Mouse (Mus musculus) embryonic facial prominence, embryonic 15.5 days (tissue): ENCODE data around the gene Tradd. TPM values are rescaled to one million over a fixed set of nuclear protein-coding genes. Genes with fewer than 3 reads are reported as not detected.
A peak's percentile ranks its signal among the peaks of the same experiment; 100 is the strongest.

ENCODE experiments used
- ATAC-seq: fragments of 200-750 bp; cut with Nextera tagmentation; 2 replicates; pipeline ENCODE4 v1.8.0; 2017; ENCODE audit warnings: low read depth, moderate TSS enrichment; ENCODE audit not compliant: insufficient number of reproducible peaks, low FRiP score, low TSS enrichment
- H3K27ac ChIP-seq: fragments of 300-500 bp; sonication (generic); replicated peaks from 2 replicates; pipeline ENCODE4 v1.5.1; 2015; ENCODE audit warnings: mild to moderate bottlenecking, inconsistent platforms
- H3K27me3 ChIP-seq: fragments of 300-500 bp; sonication (generic); 2 replicates; pipeline ENCODE4 v1.6.1; 2015; ENCODE audit warnings: inconsistent platforms
- H3K36me3 ChIP-seq: fragments of 300-500 bp; sonication (generic); 2 replicates; pipeline ENCODE4 v1.6.1; 2015; ENCODE audit warnings: mild to moderate bottlenecking, inconsistent platforms
- H3K4me1 ChIP-seq: fragments of 300-500 bp; sonication (generic); 2 replicates; pipeline ENCODE4 v1.6.1; 2015; ENCODE audit warnings: inconsistent platforms
- H3K4me2 ChIP-seq: fragments of 300-500 bp; sonication (generic); replicated peaks from 2 replicates; pipeline ENCODE4 v1.6.1; 2015; ENCODE audit warnings: mild to moderate bottlenecking, inconsistent platforms
- H3K4me3 ChIP-seq: fragments of 300-500 bp; sonication (generic); replicated peaks from 2 replicates; pipeline ENCODE4 v1.5.1; 2015; ENCODE audit warnings: mild to moderate bottlenecking, inconsistent platforms
- H3K9ac ChIP-seq: fragments of 300-500 bp; sonication (generic); 2 replicates; pipeline ENCODE4 v1.6.1; 2015; ENCODE audit warnings: inconsistent platforms
- H3K9me3 ChIP-seq: fragments of 300-500 bp; sonication (generic); replicated peaks from 2 replicates; pipeline ENCODE4 v1.6.1; 2016; ENCODE audit warnings: inconsistent platforms
- WGBS: fragments of 180-500 bp; shearing (Covaris S2); methylation state at CpG from one replicate; pipeline ENCODE4 v1.1.7; 2015; 5-methylcytosine and 5-hydroxymethylcytosine counted together
- polyA plus RNA-seq: library from polyadenylated mRNA; unstranded; fragments of >200 nt; fragmentation: Nextera tagmentation; extraction: Ambion mirVana; gene quantifications from 2 replicates; pipeline ENCODE4 v1.2.1, GENCODE M21; 2015

Tradd gene
- polyA plus RNA-seq, 1 experiment from 2014 or later = 27.4 TPM

DNA sequence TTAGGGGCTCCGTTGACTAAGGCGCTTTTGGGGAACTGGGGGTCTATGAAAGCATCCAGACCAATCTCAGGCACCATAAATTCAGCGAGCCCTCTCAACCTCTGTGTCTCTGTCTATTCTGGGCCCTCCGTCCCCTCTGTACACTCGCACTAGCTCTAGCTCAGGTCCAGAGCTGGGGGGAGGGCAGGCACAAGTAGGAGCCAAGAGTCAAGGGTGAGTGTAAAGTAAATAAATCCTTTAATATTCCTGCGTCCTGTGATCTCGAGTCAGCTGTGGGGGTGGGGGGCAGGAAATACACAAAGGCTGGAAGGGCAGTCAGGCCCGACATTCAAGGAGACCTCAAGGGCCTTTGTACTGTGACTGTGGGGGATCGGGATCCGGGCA is 4.7 kb upstream of the Tradd start:
- peaks cover 82% of the 10 kb centered on the region for H3K27me3 ChIP-seq
- peak overlapping the region; percentile 90 for H3K4me2 ChIP-seq
- peaks cover 41% of the 10 kb centered on the region for H3K4me1 ChIP-seq
- no peak for ATAC-seq
- peak overlapping the region; percentile 47 for H3K4me3 ChIP-seq
- H3K9ac ChIP-seq = no peak overlapping the region; the same call in 1 of the 2 replicates
- 4% methylated on average over 10 of the region's 10 CpGs for WGBS
- no peaks in the 10 kb centered on the region for H3K9me3 ChIP-seq
- H3K27ac ChIP-seq = no peak overlapping the region
- no peaks in the 10 kb centered on the region for H3K36me3 ChIP-seq

DNA sequence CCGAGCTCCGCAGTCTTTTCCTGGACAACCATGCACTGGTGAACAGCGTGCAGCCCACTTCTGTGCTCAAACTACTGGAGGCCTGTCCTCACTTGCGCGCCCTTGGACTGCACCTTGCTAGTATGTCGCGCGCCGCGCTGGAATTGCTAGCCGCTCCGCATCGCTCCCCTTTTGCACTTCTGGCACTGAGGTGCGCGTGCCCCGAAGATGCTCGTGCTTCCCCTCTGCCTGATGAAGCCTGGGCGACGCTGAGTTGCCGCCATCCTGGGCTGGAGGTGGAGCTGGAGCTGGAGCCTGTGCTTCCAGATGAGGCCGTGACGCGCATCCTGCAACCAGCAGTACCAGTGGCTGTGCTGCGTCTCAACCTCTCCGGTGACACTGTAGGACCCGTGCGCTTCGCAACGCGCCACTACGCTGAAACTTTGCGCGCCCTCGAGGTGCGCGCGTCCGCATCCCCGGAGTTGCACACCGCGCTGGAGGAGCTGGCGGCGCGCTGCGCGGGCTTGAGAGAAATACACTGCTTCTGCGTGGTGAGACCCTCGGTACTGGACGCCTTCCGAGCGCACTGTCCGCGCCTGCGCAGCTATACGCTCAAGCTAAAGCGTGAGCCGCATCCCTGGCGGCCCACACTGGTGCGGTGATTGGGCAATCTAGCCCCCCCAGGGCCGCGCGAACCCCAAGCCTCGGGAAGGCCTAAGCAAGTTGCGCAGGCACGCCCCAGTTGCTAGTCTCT is 4.1 kb upstream of the Tradd start:
- H3K27ac ChIP-seq = no peak overlapping the region
- H3K4me2 ChIP-seq = peak overlapping the region; percentile 90
- H3K4me1 ChIP-seq = peaks cover 45% of the 10 kb centered on the region
- H3K9me3 ChIP-seq = no peaks in the 10 kb centered on the region
- no peak overlapping the region; the same call in 1 of the 2 replicates for H3K9ac ChIP-seq
- H3K27me3 ChIP-seq = peaks cover 82% of the 10 kb centered on the region
- peak overlapping the region; percentile 47 for H3K4me3 ChIP-seq
- ATAC-seq = peak; percentile 41
- H3K36me3 ChIP-seq = no peaks in the 10 kb centered on the region
- WGBS = 2% methylated on average over 65 of the region's 65 CpGs

DNA sequence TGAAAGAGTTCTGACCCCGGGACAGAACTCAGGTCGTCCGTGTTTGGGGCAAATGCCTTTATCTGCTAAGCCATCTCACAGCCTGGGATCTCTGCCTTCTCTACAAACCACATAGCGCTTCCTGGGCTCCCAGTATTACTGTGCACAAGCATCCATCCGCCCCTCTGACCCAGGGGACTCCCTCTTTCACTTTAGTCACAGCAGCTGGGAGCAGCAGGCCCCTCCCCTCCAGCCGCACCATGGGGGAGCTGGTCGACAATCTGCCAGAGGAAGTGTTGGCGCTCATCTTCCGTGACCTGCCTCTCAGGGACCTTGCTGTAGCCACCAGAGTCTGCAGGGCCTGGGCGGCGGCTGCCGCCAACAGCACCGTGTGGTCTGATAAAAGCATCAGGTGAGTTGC is 2.4 kb upstream of the Tradd start:
- peaks cover 45% of the 10 kb centered on the region for H3K4me1 ChIP-seq
- no peaks in the 10 kb centered on the region for H3K9me3 ChIP-seq
- H3K27ac ChIP-seq = no peak overlapping the region
- H3K4me2 ChIP-seq = no peak overlapping the region
- H3K4me3 ChIP-seq = no peak overlapping the region
- ATAC-seq = no peak
- WGBS = 30% methylated on average over 13 of the region's 13 CpGs
- no peak overlapping the region for H3K9ac ChIP-seq
- no peaks in the 10 kb centered on the region for H3K36me3 ChIP-seq
- peaks cover 72% of the 10 kb centered on the region for H3K27me3 ChIP-seq

DNA sequence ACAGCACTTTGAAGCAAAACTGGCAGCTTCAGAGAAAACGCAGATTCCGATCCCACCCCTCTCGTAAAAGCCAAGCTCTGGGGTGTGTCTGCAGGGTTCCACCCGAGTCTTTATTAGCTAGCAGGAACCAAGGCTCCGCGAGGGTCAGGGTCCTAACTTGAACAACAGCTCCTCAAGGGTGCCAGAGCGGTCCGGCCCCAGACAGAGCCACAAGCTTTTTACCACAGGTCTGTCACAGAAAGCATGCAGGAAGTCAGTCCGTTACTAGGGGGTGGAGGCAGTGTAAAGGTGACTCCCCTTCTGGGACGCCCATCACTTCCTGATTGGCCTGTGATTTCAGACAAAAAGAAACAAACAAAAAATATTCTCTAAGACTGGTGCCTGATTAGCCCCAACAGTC is 719 bp upstream of the Tradd start:
- Histone ChIP-seq H3K4me1 (peaks cover 38% of the 10 kb centered on the region), H3K27ac (no peak overlapping the region), H3K9ac (no peak overlapping the region), H3K27me3 (peaks cover 70% of the 10 kb centered on the region), H3K9me3 (no peaks in the 10 kb centered on the region), H3K36me3 (no peaks in the 10 kb centered on the region), H3K4me2 (peak overlapping the region; percentile 90), H3K4me3 (peak overlapping the region; percentile 73)
- ATAC-seq = no peak
- 13% methylated on average over 10 of the region's 10 CpGs for WGBS

DNA sequence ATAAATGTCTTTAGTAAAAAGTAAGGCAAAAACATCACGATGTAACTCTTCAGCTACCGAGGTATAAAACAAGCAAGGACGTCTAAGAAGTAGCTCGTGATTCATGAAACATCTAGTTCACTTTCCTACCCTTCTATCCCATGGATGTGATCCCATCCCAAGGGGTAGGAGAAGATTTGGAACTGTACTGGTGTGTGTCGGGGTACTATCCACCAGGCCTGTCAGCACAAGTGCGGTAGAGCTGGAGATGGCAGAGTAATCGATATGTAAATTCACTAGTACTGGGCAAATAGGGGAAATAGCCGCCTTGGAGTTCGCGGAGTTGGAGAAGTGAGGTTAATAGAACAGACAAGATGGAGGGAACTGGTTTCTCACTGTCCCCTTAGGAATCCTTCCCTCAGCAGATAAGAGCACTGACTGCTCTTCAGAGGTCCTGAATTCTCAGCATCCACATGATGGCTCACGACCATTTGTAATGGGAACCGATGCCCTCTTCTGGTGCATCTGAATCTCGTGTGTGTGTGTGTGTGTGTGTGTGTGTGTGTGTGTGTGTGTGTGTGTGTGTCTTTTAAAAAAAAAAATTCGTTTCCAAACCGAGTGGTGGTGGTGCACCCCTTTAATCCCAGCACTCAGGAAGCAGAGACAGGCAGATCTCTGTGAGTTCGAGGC is 1.0 kb downstream of the Tradd start:
- no peak overlapping the region for H3K9ac ChIP-seq
- peaks cover 38% of the 10 kb centered on the region for H3K4me1 ChIP-seq
- no peak for ATAC-seq
- peak overlapping the region; percentile 90 for H3K4me2 ChIP-seq
- H3K9me3 ChIP-seq = no peaks in the 10 kb centered on the region
- H3K27me3 ChIP-seq = peaks cover 69% of the 10 kb centered on the region
- H3K27ac ChIP-seq = no peak overlapping the region
- peak overlapping the region; percentile 73 for H3K4me3 ChIP-seq
- H3K36me3 ChIP-seq = no peaks in the 10 kb centered on the region
- WGBS = 40% methylated on average over 16 of the region's 16 CpGs

DNA sequence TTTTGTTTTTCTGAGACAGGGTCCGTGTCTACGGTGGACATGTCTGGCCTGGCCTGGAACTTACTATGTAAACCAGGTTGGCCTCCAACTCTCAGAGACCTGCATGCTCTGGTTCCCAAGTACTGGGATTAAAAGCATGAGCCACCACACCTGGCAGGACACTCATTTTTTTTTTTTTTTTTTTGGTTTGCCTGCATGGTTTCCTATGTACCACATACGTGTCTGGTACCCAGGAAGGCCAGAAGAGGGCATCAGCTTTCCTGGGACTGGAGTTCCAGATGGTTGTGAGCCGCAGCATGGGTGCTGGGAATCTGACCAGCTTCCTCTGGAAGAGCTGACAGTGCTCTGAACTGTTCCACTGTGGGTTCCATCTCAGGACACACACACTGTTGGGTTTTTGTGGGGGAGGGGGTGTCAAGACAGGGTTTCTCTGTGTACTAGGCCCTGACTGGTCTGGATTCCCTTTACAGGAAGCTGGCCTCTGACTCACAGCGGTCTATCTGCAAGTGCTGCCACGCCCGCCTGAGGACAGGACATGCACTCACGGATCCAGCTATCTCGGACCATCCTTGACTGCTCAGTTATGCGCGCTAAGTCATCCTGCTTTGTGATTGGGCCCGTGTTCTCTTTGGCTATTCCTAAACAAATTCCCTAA is 3.0 kb downstream of the Tradd start:
- H3K4me3 ChIP-seq = no peak overlapping the region
- H3K9ac ChIP-seq = no peak overlapping the region
- peaks cover 57% of the 10 kb centered on the region for H3K27me3 ChIP-seq
- no peak overlapping the region for H3K4me2 ChIP-seq
- no peaks in the 10 kb centered on the region for H3K9me3 ChIP-seq
- H3K4me1 ChIP-seq = peaks cover 33% of the 10 kb centered on the region
- WGBS = 86% methylated on average over 12 of the region's 12 CpGs
- no peak overlapping the region for H3K27ac ChIP-seq
- no peaks in the 10 kb centered on the region for H3K36me3 ChIP-seq
- no peak for ATAC-seq

DNA sequence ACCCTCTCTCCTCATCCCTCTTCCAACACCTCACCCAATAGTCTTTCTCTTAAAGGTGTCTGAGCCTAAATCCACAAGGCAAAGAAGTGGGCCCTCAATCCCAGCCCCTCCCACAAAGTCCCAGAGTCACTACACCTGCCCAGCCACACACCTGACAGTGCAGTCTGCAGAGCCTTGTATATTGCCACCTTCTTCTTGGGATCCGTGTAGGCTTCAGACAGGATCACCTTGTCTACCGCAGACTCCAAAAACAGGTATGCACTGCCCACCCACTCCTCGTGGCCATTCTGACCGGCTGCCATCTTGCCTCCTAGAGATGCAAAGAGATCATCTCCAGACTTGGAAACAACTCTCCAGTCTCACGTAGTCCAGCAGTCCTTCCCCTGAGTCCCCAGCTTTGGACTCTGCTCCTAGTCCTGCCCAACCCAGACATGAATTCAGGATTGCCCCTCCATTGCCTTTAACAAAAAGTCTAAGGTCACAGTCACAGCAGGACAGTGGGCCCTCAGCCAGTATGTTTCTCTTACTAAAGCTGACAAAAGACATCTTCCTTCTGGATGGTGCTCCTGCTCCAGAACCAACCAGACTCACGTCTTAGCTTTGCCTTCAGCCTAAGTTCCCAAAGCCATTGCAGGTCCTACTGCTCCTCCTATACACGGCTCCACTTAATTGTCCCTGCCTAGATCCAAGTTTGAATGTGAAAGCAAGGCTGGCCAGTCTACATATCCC is 3.9 kb downstream of the Tradd start:
- H3K27me3 ChIP-seq = peaks cover 53% of the 10 kb centered on the region
- no peak overlapping the region for H3K27ac ChIP-seq
- H3K4me1 ChIP-seq = peaks cover 35% of the 10 kb centered on the region
- H3K9ac ChIP-seq = no peak overlapping the region
- H3K4me2 ChIP-seq = no peak overlapping the region
- 64% methylated on average over 7 of the region's 7 CpGs for WGBS
- H3K4me3 ChIP-seq = no peak overlapping the region
- H3K9me3 ChIP-seq = no peaks in the 10 kb centered on the region
- H3K36me3 ChIP-seq = no peaks in the 10 kb centered on the region
- no peak for ATAC-seq

DNA sequence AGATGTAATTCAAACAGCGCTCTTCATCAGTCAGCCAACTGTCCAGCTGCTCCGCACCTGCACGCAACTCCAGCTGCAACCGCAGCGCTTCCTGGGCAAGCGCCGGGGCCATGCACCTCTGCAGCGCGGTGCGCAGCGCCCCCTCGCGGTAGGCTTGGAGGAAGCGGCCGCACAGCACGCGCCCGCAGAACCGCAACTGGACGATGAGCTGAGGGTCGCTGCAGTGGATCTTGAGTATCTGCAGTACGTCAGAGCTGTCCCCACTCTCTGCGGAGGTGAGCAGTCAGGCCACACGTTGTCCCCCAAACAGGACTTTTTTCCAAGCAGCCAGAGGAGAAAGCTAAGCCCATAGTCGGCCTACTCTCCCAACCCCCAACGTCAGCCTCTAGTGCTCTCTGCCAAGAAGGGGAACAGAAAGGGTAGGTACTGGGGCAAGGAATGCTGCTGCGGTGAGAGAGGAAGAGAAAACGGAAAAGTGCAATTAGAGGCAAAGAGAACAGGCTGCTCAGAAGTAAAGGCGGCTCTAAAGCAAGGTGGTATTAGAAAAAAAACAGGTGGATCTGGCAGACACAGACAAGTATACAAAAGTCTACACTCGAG is 4.6 kb downstream of the Tradd start:
- H3K9me3 ChIP-seq = no peaks in the 10 kb centered on the region
- ATAC-seq = no peak

DNA sequence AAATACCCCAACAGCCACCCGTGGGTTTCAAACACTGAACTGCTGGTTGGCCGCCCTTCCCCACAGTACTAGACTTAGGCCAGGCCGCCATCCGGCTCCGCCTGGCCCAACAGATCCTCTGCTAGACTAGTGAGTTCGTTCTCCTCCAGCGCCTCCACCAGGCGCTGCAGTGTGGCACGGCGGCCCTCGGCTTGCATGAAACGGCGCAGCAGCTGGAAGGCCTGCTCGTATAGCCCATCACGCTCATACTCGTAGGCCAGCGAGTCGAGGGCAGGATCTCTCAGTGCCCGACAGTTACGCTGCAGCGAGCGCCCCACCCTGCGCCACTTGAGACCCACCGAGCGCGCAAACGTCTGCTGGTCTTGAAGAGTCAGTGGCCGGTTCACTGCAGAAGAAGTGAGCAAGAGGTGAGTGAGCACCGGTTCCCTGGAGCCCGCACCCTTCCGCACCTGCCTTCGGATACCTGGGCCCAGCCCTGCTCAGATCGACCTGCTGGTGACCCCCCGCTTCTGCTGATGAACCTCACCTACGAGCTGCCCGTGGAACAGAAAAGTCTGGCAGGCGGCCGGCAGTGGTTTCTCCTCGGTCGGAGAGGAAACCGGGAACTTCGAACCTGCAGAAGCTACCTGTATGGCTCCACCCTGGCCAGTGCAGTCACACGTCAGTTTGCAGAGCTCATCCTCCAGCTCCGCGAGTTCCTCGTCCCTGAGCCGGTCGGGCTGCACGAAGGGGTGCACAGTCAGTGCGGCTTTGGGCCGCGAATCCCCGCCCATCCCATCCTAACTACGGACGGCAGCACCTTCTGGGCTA is 5.3 kb downstream of the Tradd start:
- H3K27me3 ChIP-seq = peaks cover 51% of the 10 kb centered on the region
- H3K9ac ChIP-seq = no peak overlapping the region
- peak overlapping the region; percentile 68 for H3K4me2 ChIP-seq
- 6% methylated on average over 55 of the region's 55 CpGs for WGBS
- H3K27ac ChIP-seq = no peak overlapping the region
- H3K4me3 ChIP-seq = peak overlapping the region; percentile 40
- ATAC-seq = no peak
- no peaks in the 10 kb centered on the region for H3K9me3 ChIP-seq
- peaks cover 38% of the 10 kb centered on the region for H3K4me1 ChIP-seq
- no peaks in the 10 kb centered on the region for H3K36me3 ChIP-seq

More for the DNA sequence above, 4.6 kb downstream of the Tradd start:
- H3K4me3 ChIP-seq = peak overlapping the region; percentile 40
- 1% methylated on average over 30 of the region's 30 CpGs for WGBS
- peaks cover 51% of the 10 kb centered on the region for H3K27me3 ChIP-seq
- peak overlapping the region; percentile 68 for H3K4me2 ChIP-seq
- no peak overlapping the region for H3K27ac ChIP-seq
- peaks cover 36% of the 10 kb centered on the region for H3K4me1 ChIP-seq
- no peaks in the 10 kb centered on the region for H3K36me3 ChIP-seq
- H3K9ac ChIP-seq = no peak overlapping the region

DNA sequence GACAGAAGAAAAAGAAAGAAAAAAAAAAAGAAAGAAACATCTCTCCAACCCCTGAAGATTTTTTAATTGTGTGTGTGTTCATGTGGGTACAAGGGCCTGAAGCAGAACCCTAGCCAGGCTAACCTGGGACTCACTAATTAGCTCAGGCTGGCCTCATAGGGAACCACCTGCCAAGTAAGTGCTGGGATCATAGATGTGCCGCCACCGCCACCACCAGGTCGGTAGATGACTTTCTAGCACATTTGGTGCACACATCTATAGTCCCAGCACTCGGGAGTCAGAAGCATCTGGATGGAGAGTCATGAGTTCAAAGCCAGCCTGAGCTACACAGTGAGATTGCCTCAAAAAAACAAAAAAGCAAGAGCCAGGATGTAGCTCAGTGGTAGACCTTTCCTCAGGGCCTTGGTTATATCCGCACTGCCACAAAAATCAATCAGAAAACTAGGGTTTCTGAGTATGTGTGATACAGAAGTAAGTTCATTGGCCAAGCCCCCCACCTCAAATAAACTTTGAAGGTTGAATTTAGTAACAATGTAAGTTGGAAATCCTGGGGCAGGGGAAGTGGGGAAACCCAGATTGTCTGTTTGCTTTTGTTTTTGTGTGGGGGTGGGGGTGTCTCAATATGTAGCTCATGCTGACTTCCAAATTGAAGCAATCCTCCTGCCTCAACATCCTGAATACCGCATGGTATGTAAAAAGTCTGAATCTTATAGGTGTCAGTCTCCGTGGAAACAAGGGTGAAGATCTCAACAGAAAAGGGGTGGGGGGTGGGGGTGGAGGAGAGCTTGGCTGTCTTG is 6.9 kb downstream of the Tradd start:
- ATAC-seq = no peak
- H3K4me2 ChIP-seq = no peak overlapping the region
- H3K27ac ChIP-seq = no peak overlapping the region
- H3K27me3 ChIP-seq = peaks cover 41% of the 10 kb centered on the region
- H3K36me3 ChIP-seq = peaks cover 11% of the 10 kb centered on the region
- WGBS = 70% methylated on average over 7 of the region's 7 CpGs
- no peak overlapping the region for H3K9ac ChIP-seq
- no peaks in the 10 kb centered on the region for H3K9me3 ChIP-seq
- peaks cover 47% of the 10 kb centered on the region for H3K4me1 ChIP-seq
- no peak overlapping the region for H3K4me3 ChIP-seq
